ENCODE assay signal across 15 mouse cellular contexts in genomic region chr11:50227736-50228135, GRCm38 (mm10). TPM values are rescaled to one million over a fixed set of nuclear protein-coding genes. Genes with fewer than 3 reads are reported as not detected.
A peak's percentile ranks its signal among the peaks of the same experiment; 100 is the strongest.
DNase-seq lines count a peak whose midpoint lies in the region; ATAC-seq and TF ChIP-seq lines count a peak whose summit lies in the region.
"Had no signal": no experiment of that assay in that cellular context is flagged by ENCODE, and none has a peak within 500 bp of the region (broad histone marks: within the 10 kb centered on the region; RNA-seq: fewer than 3 reads in every experiment).

No protein-coding gene starts in this region.

- no peak for DNase-seq in forebrain, postnatal 0 days
- peak; percentile 53 for DNase-seq in kidney, adult 9 months
- no peak for DNase-seq in kidney, postnatal 4 days
- peak; percentile 68 to 80 for DNase-seq in cerebellum, postnatal 14 days
- DNase-seq in thymus, adult 2 months: no peak
- DNase-seq in ovary, postnatal 10 days (ENCODE audit: low spot score): no peak
- DNase-seq: B cell, adult 2 months; gastrocnemius, postnatal 36 days; layer of hippocampus, postnatal 36 days; retina, postnatal 1 day had no signal

- H3K4me1 ChIP-seq in forebrain, embryonic 16.5 days (replicated peaks; ENCODE audit: control insufficient read depth, insufficient read depth, low read length): peaks cover 47% of the 10 kb centered on the region
- H3K4me1 ChIP-seq in forebrain, postnatal 0 days (ENCODE audit: insufficient read depth): peaks cover 21% of the 10 kb centered on the region
- peaks cover 36% of the 10 kb centered on the region for H3K4me1 ChIP-seq in bone marrow macrophage, adult 2 months (ENCODE audit: control insufficient read depth, insufficient read depth, low read length)
- peaks cover 24% of the 10 kb centered on the region for H3K4me1 ChIP-seq in thymus, adult 2 months (replicated peaks; ENCODE audit: control insufficient read depth, insufficient read depth, low read length)

- no peak overlapping the region for H3K27ac ChIP-seq in forebrain, embryonic 16.5 days (ENCODE audit: low read length)
- no peak overlapping the region for H3K27ac ChIP-seq in forebrain, postnatal 0 days (ENCODE audit: low read depth, low read length)
- peak overlapping the region; percentile 68 for H3K27ac ChIP-seq in bone marrow macrophage, adult 2 months (ENCODE audit: insufficient read depth, low read depth, low read length)
- no peak overlapping the region for H3K27ac ChIP-seq in thymus, adult 2 months (ENCODE audit: control insufficient read depth, insufficient read depth, low read length)
- H3K27ac ChIP-seq: hindbrain, embryonic 14.5 days; limb, embryonic 15.5 days had no signal

- TF ChIP-seq POLR2A in bone marrow macrophage, adult 2 months (IDR thresholded peaks at IDR 0.05; ENCODE audit: borderline replicate concordance, low read depth, low read length): no peak
- TF ChIP-seq POLR2A in thymus, adult 2 months (IDR thresholded peaks at IDR 0.05; ENCODE audit: control insufficient read depth, extremely low read depth, insufficient read depth, low read length, poor library complexity): no peak

- no peaks in the 10 kb centered on the region for H3K27me3 ChIP-seq in forebrain, embryonic 16.5 days (replicated peaks; ENCODE audit: control insufficient read depth, insufficient read depth, low read length)
- H3K27me3 ChIP-seq in forebrain, postnatal 0 days (ENCODE audit: insufficient read depth, low read length): no peaks in the 10 kb centered on the region
- H3K27me3 ChIP-seq in thymus, adult 2 months (ENCODE audit: control insufficient read depth, insufficient read depth, low read length): no peaks in the 10 kb centered on the region

- no peak for TF ChIP-seq CTCF in forebrain, postnatal 0 days (IDR thresholded peaks at IDR 0.05; ENCODE audit: low read depth)
- TF ChIP-seq CTCF in bone marrow macrophage, adult 2 months (IDR thresholded peaks at IDR 0.05; ENCODE audit: low read depth, low read length): no peak
- no peak for TF ChIP-seq CTCF in thymus, adult 2 months (IDR thresholded peaks at IDR 0.05; ENCODE audit: borderline replicate concordance, control insufficient read depth, extremely low read depth, insufficient read depth, low read length, poor library complexity)

- peaks cover 12% of the 10 kb centered on the region for H3K36me3 ChIP-seq in forebrain, embryonic 16.5 days (ENCODE audit: control insufficient read depth, insufficient read depth)
- H3K36me3 ChIP-seq in forebrain, postnatal 0 days (ENCODE audit: insufficient read depth): peaks cover 19% of the 10 kb centered on the region
- no peaks in the 10 kb centered on the region for H3K36me3 ChIP-seq in thymus, adult 2 months (ENCODE audit: control insufficient read depth, insufficient read depth, low read length)

- H3K4me3 ChIP-seq in forebrain, embryonic 16.5 days (replicated peaks; ENCODE audit: low read length): no peak overlapping the region
- H3K4me3 ChIP-seq in forebrain, postnatal 0 days (ENCODE audit: low read depth, low read length): no peak overlapping the region
- H3K4me3 ChIP-seq in bone marrow macrophage, adult 2 months (ENCODE audit: insufficient read depth, low read length): peak overlapping the region; percentile 97
- no peak overlapping the region for H3K4me3 ChIP-seq in thymus, adult 2 months (ENCODE audit: control insufficient read depth, insufficient read depth, low read length)
- H3K4me3 ChIP-seq: limb, embryonic 15.5 days had no signal

- no peak for ATAC-seq in forebrain, embryonic 16.5 days
- no peak for ATAC-seq in forebrain, postnatal 0 days

- no peak overlapping the region for H3K4me2 ChIP-seq in forebrain, embryonic 16.5 days (ENCODE audit: low read length)
- no peak overlapping the region for H3K4me2 ChIP-seq in forebrain, postnatal 0 days (ENCODE audit: low read depth)
- H3K4me2 ChIP-seq: limb, embryonic 15.5 days had no signal

- 0 out of 2 replicates have a peak overlapping the region, but pooled peaks have one; percentile 9 for H3K9ac ChIP-seq in forebrain, embryonic 16.5 days (replicated peaks; ENCODE audit: low read depth, low read length)
- no peak overlapping the region for H3K9ac ChIP-seq in forebrain, postnatal 0 days
- H3K9ac ChIP-seq: limb, embryonic 15.5 days had no signal

- WGBS in forebrain, embryonic 16.5 days: 77% methylated on average over 4 of the region's 4 CpGs
- 84% methylated on average over 4 of the region's 4 CpGs for WGBS in forebrain, postnatal 0 days
- 84% methylated on average over 4 of the region's 4 CpGs for WGBS in thymus, adult 2 months

- H3K9me3 ChIP-seq in forebrain, embryonic 16.5 days (ENCODE audit: control insufficient read depth, low read length): no peaks in the 10 kb centered on the region
- H3K9me3 ChIP-seq in forebrain, postnatal 0 days (ENCODE audit: low read length): no peaks in the 10 kb centered on the region
- H3K9me3 ChIP-seq: forebrain, embryonic 10.5 days; limb, embryonic 15.5 days had no signal

RNA-seq across cellular contexts. Expression of gene Ltc4s, which starts 10.7 kb away (rescaled TPM):
- polyA plus RNA-seq in forebrain, embryonic 16.5 days (2015; fragmentation: Nextera tagmentation; extraction: Ambion mirVana): 1.6 TPM in 2 replicates
- total RNA-seq in forebrain, postnatal 0 days (2014; rRNA removed): 1.5 and 6.1 TPM in 2 replicates
- 6.1 TPM in 2 replicates for polyA plus RNA-seq in forebrain, postnatal 0 days (2015; fragmentation: Nextera tagmentation; extraction: Ambion mirVana)
- polyA plus RNA-seq in bone marrow macrophage, adult 2 months (2012; ENCODE audit: insufficient read depth, insufficient read length, missing spikeins): 13.1 and 18.1 TPM in 2 replicates
- 34.4 and 46.9 TPM in 2 replicates for polyA plus RNA-seq in thymus, adult 2 months (2012; rRNA removed)

RNA-seq across cellular contexts. Expression of gene Mgat4b, which starts 17.0 kb away (rescaled TPM):
- 30.6 and 33.5 TPM in 2 replicates for polyA plus RNA-seq in forebrain, embryonic 16.5 days (2015; fragmentation: Nextera tagmentation; extraction: Ambion mirVana)
- 106 and 107 TPM in 2 replicates for total RNA-seq in forebrain, postnatal 0 days (2014; rRNA removed)
- 75.4 and 91.8 TPM in 2 replicates for polyA plus RNA-seq in forebrain, postnatal 0 days (2015; fragmentation: Nextera tagmentation; extraction: Ambion mirVana)
- polyA plus RNA-seq in bone marrow macrophage, adult 2 months (2012; ENCODE audit: insufficient read depth, insufficient read length, missing spikeins): 54.0 and 58.7 TPM in 2 replicates
- 29.5 and 29.7 TPM in 2 replicates for polyA plus RNA-seq in thymus, adult 2 months (2012; rRNA removed)

RNA-seq across cellular contexts. Expression of gene Sqstm1, which starts 17.1 kb away (rescaled TPM):
- 305 and 322 TPM in 2 replicates for polyA plus RNA-seq in forebrain, embryonic 16.5 days (2015; fragmentation: Nextera tagmentation; extraction: Ambion mirVana)
- total RNA-seq in forebrain, postnatal 0 days (2014; rRNA removed): 303 and 330 TPM in 2 replicates
- polyA plus RNA-seq in forebrain, postnatal 0 days (2015; fragmentation: Nextera tagmentation; extraction: Ambion mirVana): 413 and 423 TPM in 2 replicates
- polyA plus RNA-seq in bone marrow macrophage, adult 2 months (2012; ENCODE audit: insufficient read depth, insufficient read length, missing spikeins): 560 and 577 TPM in 2 replicates
- polyA plus RNA-seq in thymus, adult 2 months (2012; rRNA removed): 159 and 173 TPM in 2 replicates

RNA-seq across cellular contexts. Expression of gene Mrnip, which starts 53.5 kb away (rescaled TPM):
- 28.4 and 33.7 TPM in 2 replicates for polyA plus RNA-seq in forebrain, embryonic 16.5 days (2015; fragmentation: Nextera tagmentation; extraction: Ambion mirVana)
- 28.7 and 37.5 TPM in 2 replicates for total RNA-seq in forebrain, postnatal 0 days (2014; rRNA removed)
- 29.4 and 32.2 TPM in 2 replicates for polyA plus RNA-seq in forebrain, postnatal 0 days (2015; fragmentation: Nextera tagmentation; extraction: Ambion mirVana)
- 3.3 and 3.6 TPM in 2 replicates for polyA plus RNA-seq in bone marrow macrophage, adult 2 months (2012; ENCODE audit: insufficient read depth, insufficient read length, missing spikeins)
- 8.7 and 8.9 TPM in 2 replicates for polyA plus RNA-seq in thymus, adult 2 months (2012; rRNA removed)

Comparison
In these comparisons a context has a peak if more than half of its experiments do, and no peak if none do; other contexts are left out.
1. DNase-seq: peak in kidney, adult 9 months (single experiment) and cerebellum, postnatal 14 days (2 of 2); none in forebrain, postnatal 0 days (single experiment), kidney, postnatal 4 days (0 of 2), thymus, adult 2 months (single experiment) and ovary, postnatal 10 days (single experiment).